In genomic region chr6:122834365-122834764, GRCm38 (mm10) we compare ENCODE assay signal across 8 mouse cellular contexts. TPM values are rescaled to one million over a fixed set of nuclear protein-coding genes. Genes with fewer than 3 reads are reported as not detected.
DNase-seq lines count a peak whose midpoint lies in the region; ATAC-seq lines count a peak whose summit lies in the region.

No protein-coding gene starts in this region.

- ATAC-seq in hematopoietic stem cell, adult 5-6 weeks (replicated peaks in 1 of 2; ENCODE audit: insufficient read depth in 1 of 2, low FRiP score in 2 of 2, low TSS enrichment in 1 of 2, low read depth in 1 of 2, poor library complexity in 2 of 2, severe bottlenecking in 2 of 2), result peak; percentile 86 to 92
- ATAC-seq in megakaryocyte progenitor cell, adult 5-6 weeks (replicated peaks; ENCODE audit: poor library complexity), result peak; percentile 98

- DNase-seq in gastrocnemius, adult 18-20 months (ENCODE audit: low spot score), result peak; percentile 33
- no peak for DNase-seq in gastrocnemius, adult 8-10 months (ENCODE audit: low spot score in 2 of 2)
- DNase-seq in A20 (ENCODE audit: low read depth, low spot score), result peak; percentile 73
- DNase-seq in T-cell, adult 2 months (ENCODE audit: low spot score), result peak; percentile 62
- DNase-seq in right cerebral cortex, adult 2 months (ENCODE audit: low spot score in 2 of 2), result no peak
- DNase-seq in left cerebral cortex, adult 11 months (ENCODE audit: low spot score), result no peak

RNA-seq across cellular contexts. Expression of gene Foxj2, which starts 14.7 kb away (rescaled TPM):
- total RNA-seq in gastrocnemius, adult 18-20 months (2021), result 10 to 100 TPM; 26.2 to 29.3 TPM
- 10 to 100 TPM; 23.3 to 27.1 (median 26.4) TPM for total RNA-seq in gastrocnemius, adult 8-10 months (2022)
- 8.9 and 9.7 TPM in 2 replicates for total RNA-seq in hematopoietic stem cell, adult 5-6 weeks (2017)
- total RNA-seq in megakaryocyte progenitor cell, adult 5-6 weeks (2015), result 9.9 and 10.3 TPM in 2 replicates
- 3.0 and 3.5 TPM in 2 replicates for total RNA-seq in megakaryocyte progenitor cell, adult 5-6 weeks (2017)

RNA-seq across cellular contexts. Expression of gene C3ar1, which starts 21.6 kb away (rescaled TPM):
- total RNA-seq in gastrocnemius, adult 18-20 months (2021), result under 1 TPM; 0.34 to 0.62 TPM
- under 1 TPM; 0.15 to 0.83 (median 0.42) TPM for total RNA-seq in gastrocnemius, adult 8-10 months (2022)
- total RNA-seq in hematopoietic stem cell, adult 5-6 weeks (2017), result 0.19 and 0.55 TPM in 2 replicates
- total RNA-seq in megakaryocyte progenitor cell, adult 5-6 weeks (2015), result 0.05 TPM in 1 of 2 replicates, not detected in the other
- total RNA-seq in megakaryocyte progenitor cell, adult 5-6 weeks (2017), result not detected in 2 replicates

RNA-seq across cellular contexts. Expression of gene Slc2a3, which starts 32.9 kb away (rescaled TPM):
- 1 to 10 TPM; 5.0 to 7.1 TPM for total RNA-seq in gastrocnemius, adult 18-20 months (2021)
- total RNA-seq in gastrocnemius, adult 8-10 months (2022), result 10 to 100 TPM in 2 of 4 experiments, 1 to 10 TPM in 2; 3.6 to 12.3 (median 10.4) TPM
- total RNA-seq in hematopoietic stem cell, adult 5-6 weeks (2017), result 64.6 and 82.1 TPM in 2 replicates
- total RNA-seq in megakaryocyte progenitor cell, adult 5-6 weeks (2015), result 7.0 and 10.0 TPM in 2 replicates
- 12.4 and 13.9 TPM in 2 replicates for total RNA-seq in megakaryocyte progenitor cell, adult 5-6 weeks (2017)

RNA-seq across cellular contexts. Expression of gene Necap1, which starts 39.9 kb away (rescaled TPM):
- total RNA-seq in gastrocnemius, adult 18-20 months (2021), result 10 to 100 TPM; 11.8 to 16.8 TPM
- 10 to 100 TPM; 11.2 to 15.9 (median 12.1) TPM for total RNA-seq in gastrocnemius, adult 8-10 months (2022)
- total RNA-seq in hematopoietic stem cell, adult 5-6 weeks (2017), result 16.7 and 21.1 TPM in 2 replicates
- 23.2 and 23.3 TPM in 2 replicates for total RNA-seq in megakaryocyte progenitor cell, adult 5-6 weeks (2015)
- total RNA-seq in megakaryocyte progenitor cell, adult 5-6 weeks (2017), result 12.3 and 19.7 TPM in 2 replicates

Comparison
In these comparisons a context has a peak if more than half of its experiments do, and no peak if none do; other contexts are left out.
1. DNase-seq: peak in gastrocnemius, adult 18-20 months (single experiment), A20 (single experiment) and T-cell, adult 2 months (single experiment); none in gastrocnemius, adult 8-10 months (0 of 2), right cerebral cortex, adult 2 months (0 of 2) and left cerebral cortex, adult 11 months (single experiment).